Mouse (Mus musculus) lung, postnatal 4 days (tissue): ENCODE measurements around the gene Bend4.

ENCODE experiments used
- DNase-seq, 2 experiments: peaks; one replicate each; pipeline ENCODE4 v3.0.0; 2021

The Bend4 gene

DNA sequence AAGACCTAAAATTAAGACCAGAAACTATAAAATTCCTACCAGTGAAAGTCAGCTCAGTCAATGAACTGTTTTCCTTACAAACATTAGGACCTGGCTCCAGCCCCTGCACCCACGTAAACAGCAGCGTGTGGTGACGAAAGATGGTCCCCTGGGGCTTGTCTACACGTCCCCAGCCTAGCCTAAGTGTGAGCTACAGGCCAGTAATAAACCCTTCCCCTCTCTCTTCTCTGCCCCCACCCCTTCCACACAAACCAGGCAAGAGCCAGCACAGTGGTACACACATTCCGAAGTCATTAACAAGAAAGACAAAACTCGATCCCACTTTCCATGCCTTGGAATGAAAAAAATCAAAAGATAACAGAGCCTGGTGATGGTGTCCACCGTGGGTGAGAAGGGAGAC is 16.6 kb downstream of the Bend4 start:
- DNase-seq = no peak

DNA sequence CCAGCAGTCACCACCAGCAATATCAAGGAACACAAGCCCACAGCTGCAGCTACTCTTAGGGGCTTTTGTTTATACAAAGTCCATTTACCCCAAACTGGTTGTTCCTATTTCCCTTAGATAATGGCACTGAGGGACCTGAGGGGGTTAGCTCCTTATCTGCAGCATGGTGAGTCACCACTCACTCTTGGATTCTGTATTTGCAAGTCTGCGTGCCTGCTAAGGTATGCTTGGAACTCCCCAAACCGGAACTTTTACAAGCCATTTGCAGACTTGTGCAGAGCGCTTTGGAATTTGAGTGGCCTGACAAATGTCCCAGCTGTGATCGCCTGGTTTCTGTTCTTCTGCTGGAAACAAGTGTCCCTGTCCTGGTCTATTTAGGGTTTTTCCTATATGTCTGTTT is 17.7 kb downstream of the Bend4 start:
- DNase-seq = peak; percentile 32 to 48

DNA sequence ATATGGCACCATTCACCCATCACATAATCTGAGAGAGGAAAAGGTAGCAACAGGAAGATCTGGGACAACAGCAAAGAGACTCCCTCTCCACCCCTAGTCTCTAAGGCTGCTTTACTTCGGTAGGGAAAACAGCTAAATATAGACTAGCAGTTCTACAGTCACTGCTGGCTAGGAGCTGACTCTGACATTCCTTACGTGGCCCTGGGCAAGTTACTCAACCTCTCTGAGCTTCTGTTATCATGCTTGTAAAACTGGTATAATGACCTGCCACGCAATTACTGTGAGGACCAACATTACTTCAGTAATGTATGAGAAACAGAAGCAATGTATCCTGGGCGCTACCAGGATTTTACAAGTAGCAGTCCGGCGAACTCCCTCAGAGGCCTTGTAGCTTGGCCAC is 19.7 kb downstream of the Bend4 start:
- peak in 1 of 2 experiments; percentile 28 for DNase-seq

DNA sequence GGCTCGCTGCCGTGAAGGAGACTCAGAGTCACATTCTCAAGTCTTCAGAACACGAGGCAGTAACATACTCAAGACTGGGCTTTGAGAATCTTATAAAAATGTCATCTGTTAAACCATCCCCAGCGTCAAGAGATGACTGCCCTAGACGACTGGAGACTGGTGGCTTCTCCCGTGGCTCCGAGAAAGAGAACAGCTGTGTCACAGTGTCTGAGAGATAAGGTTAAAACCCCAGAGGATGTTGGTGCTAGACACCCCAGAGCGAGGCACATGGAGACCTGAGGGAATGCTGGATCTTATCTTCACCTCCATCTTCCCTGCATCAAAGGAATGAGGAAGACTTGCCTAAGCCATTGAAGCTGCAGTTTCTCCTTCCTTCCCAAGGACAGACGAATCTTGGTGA is 23.2 kb downstream of the Bend4 start:
- no peak for DNase-seq

DNA sequence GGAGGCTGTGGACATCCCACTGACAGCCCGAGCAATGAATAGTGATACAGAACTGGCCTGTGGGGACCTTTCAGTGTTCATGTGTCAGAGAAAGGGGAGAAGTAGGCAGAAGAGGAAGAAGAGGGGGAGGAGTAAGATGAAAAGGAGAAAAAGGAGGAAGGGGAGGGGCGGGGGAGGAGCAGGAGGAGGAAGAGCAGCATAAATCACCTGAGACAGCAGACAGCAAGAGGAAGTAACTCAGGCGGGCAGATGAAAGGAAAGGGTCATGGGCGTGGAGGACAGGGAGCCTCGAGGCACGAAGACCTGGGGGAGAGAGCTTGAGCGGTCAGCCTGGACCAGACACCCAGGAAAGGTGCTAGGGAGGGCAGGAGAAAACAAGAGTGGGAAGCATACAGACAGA is 23.7 kb downstream of the Bend4 start:
- DNase-seq = no peak

DNA sequence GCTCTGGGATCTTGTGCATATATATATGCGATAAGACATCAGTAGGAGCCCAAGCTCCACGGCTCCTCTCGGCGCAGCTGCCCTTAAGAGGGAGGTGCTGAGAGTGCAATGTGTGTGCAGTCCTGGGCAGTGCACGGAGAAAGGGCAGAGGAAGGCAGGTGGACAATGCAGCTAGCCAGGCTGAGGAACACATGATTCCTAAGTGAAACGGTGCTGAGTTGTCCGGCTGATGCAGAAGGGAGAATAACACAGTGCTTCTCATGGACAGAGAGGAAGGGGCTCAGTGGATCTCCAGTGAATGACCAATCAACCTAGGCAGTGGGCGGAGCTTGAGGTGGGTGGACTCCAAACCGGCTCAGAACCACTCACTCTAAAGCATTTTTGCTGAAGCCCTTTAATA is 26.5 kb downstream of the Bend4 start:
- no peak for DNase-seq

DNA sequence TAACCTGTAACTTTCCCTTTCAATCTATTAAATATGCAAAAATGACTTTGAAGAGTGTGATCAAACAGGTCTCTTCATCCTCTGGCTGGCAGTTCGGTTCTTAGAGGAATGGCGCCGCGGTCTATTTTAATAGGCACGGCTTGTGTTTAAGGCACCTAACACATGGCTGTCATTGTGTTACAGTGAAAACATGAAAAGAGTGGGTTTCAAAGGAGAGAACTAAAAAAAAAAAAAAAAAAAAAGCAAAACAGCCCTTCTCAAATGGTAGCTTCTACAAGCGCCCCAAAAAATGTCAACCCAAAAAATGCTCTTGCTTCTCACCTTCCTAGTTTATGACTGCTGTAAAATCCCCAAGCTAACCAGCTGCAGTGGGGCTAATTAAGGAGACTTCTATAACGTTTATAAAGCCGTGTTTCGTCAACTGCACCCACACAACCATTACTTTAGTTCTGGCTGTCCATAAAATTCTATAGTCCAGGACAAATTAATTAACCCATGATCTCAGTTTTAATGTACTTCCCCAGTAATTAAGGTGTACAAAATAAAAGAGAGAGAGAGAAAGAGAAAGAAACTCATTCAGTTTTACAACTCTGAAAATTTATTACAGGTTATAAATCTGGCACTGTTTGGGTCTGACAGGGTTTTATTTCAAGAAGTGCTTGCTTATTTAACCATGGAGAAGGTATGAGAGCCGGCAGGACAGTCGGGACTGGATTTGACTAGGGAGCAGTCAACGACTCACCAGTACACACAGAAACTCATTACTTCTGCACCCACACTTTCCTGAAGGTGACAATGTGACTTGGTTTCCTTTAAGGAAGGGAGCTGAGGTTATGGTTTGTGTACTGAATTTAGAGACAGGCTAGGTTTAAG is 27.3 kb downstream of the Bend4 start:
- DNase-seq = no peak

DNA sequence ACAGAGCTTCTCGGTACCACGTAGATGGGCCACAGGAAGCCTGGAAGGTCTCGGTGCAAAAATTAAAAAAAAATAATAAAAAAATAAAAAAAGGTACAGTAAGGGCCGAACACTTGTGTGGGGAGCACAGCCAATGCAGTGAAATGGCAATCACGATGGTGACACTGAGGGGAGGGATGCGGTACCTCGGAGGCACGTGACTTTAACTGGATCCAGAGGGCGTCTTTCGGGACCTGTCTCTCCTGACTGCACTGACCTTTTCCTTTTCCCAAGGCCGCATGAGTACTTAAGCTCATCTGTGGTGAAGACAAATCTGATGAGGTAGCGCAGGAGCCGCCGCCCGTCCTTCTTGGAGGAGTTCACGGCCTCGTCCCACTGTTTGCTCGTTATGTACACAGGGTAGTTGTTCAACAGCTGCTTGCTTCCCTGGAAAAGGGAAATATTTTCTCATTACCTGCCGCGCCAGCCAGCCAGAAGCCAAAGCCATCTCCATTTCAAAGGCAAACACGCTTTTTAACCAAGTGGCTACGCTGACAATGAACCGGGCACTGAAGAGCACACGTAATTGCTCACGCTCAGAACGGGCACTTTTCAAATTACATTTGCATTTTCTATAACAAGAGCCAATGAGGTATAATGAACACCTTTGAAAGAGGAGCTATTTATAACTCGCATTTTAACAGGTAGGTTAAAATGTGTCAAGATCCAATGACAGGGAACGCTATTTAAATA is 28.1 kb downstream of the Bend4 start:
- DNase-seq = no peak

DNA sequence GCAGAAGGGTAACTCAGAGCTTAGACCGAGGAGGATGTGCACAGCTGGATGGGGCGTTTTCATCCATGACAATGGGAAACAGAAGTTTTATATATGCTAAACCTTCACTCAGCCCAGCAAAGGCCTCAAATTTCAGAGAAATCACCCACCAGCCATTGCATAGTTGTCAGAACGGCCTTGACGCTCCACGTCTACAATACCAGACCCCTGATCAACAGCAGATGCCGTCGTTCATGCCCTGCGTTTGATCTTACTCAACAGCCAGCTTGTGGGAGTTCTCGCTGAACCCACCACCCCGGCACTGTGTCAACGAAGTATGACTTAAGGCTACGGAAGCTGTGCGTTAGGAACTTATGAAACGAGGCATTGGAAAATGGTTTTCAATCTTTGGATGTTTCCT is 30.9 kb downstream of the Bend4 start:
- DNase-seq = no peak

DNA sequence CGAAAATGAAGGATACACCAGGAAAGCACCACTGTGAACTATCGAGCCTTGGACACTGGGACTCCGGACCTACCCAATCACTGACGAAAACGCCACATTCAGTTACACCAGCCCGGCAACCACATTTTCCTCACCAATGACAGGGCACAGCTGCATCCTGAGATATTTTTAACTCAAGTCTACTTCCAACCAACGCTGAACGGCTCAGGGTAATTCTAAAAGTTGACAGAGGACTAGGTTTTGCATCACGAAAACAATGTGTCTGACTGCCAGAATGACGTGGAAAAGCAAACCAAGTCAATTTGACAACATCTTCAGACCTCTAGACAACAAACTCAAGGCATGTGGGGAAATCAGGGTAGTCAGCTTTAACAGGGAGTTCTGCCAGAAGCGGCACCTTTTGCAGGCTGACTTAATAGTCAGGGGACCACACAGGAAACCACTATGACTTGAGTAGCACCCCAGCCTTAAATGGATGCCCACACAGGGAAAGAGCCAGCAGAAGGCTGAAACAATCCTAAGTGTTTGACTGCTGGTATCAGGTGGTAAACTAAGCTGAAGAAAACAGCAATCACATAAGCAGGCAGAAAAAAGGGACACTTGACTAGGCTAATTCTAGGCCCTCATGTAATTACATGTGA is 32.8 kb downstream of the Bend4 start:
- no peak for DNase-seq

DNA sequence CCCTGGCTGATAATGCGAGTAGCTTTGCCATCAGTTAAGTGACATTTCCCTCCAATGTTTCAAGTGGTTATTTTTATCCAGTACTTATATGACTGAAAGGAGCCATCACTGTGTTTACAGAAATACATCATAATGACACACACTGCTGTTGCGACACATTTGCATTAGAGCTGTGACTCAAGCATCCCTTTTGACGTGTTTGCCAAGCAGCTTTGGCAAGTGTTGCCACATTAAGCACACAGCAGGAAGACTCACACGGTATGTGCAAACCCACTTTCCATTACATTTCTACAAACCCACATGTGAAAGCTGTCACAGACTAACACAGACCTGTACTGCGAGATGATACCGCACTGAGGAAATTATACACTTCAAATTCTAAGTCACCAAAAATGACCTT is 34.2 kb downstream of the Bend4 start:
- DNase-seq = peak; percentile 30 to 36

DNA sequence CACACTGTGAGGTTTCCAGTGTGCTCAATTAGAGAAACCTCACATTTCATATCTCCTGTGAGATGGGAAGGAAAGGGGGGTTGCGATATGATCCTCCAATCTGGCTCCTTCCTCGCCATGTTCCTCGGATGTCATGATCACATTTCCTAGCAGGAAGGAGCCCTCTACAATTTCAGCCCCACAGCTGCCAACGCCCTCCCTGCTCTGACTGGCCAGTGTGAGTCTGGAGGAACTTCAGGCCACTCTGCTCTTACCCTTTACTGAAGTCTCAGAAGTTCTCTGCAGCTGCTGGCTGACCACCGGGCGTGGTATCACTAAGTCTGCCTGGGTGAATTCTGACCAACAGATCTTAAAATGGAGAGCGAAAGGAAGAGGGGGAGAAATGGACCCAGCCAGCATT is 45.6 kb downstream of the Bend4 start:
- no peak for DNase-seq

DNA sequence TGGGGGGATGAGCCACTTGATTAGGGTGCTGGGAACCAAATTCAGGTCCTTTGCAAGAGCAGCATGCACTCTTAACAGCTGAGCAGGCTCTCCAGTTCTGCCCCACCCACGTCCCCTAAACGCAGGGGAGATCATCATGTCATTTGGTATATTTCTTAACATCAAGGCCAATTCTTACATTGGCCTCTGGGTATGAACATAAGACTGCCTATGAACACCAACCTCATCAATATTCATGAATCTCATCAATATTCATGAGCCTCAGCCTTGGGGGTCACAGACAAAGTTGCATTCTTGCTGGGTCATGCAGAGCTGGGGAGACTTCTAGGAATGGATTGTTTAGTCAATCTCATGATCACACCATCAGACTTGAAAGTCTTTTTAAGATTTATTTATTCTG is 46.4 kb downstream of the Bend4 start:
- no peak for DNase-seq

DNA sequence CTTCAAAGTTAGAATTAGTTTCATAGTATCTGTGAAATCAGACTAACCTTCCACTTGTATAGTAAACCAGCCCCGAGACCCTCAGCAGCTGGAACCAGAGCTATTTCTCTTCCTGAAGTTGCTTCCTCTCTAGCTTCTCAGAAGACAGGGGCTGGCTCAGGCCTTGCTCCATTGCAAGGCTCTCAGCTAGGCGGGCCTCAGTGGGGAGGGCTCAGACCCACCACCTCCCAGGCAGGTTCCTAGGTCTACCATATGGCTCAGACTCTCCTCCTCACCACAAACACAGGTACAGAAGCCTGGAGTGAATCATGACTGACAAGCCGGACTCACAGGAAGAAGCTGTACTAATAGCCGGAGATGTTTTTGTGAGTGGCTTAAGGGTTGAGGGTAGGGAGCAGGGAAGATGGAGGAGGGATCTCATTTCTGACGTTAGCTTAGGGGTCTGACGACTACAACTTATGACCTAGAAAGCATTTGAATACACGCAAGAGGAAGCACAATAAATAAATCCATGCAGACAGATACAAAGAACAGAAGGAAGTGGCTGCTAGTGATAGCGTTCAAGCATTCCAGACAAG is 51.0 kb downstream of the Bend4 start:
- no peak for DNase-seq

DNA sequence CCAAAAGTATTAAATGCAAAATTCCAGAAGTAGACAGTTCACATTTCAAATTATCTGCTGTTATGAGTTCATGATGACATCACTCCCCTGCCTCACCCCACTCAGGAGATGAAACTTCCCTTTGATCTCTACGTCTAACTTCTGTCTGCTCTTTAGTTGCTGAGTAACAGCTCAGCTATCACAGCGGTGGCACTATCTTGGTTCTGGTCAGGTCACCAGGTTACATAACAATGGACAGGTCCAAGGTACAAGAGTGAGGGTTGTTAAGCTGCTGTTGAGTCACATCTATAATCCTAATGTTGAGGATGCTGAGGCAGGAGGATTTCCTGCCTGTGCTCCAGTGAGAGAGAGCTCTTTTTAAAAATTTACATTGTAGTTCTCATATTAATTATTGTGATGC is 65.2 kb downstream of the Bend4 start:
- no peak for DNase-seq

DNA sequence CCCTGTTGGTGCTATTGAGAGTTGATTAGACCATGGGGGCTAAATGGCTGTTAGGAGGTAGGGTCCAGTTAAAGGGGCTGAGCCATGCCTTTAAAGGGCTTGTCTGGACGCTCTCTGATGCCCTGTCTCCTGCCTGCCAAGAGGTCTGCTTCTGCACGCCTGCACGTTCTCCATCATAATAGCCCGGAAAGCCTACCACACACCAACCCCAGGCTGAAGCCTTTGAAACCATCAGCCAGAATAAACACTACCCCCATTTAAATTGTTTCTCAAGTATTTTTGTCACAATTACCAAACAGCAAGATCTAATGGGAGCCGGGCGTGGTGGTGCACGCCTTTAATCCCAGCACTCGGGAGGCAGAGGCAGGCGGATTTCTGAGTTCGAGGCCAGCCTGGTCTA is 65.8 kb downstream of the Bend4 start:
- DNase-seq = no peak

DNA sequence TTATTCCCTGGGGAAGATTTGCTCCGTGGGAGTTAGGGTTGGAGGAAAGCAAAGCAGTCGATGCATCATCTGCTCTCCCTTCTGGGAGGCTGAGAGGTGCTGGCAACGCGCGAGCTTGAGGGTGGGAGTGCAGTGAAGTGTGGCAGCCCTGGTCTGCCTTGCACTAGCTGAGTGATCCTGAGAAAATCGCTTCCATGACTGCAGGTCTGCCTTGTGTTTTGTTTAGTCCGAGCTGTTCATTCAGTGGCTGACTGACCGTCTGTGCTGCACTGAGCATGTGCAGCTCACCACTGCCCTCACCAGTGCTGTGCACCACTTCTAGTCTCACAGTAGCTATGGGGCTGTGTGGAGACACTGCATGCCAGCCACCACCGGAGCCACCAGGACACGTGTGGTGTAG is 79.2 kb downstream of the Bend4 start:
- no peak for DNase-seq

DNA sequence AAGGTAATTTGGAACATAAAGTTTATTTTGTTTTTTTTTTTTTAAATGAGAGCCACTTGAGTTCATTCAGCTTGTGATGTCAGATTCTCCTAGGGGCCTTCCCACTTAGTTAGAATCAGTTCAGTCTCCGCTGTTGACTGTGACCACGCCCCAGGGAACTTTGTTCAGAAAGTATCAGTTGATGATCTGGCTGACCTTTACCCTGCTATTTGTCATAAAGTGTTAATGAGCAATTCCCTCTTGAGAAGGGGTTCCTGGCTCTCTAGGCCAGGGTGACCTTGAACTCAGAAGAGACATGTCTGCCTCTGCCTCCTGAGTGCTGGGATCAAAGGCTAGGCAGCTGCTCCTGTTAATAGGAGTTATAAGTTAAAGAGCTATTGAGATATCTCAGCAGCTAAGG is 81.0 kb downstream of the Bend4 start:
- DNase-seq = no peak
